Mouse (Mus musculus) lung, postnatal 0 days (tissue): ENCODE results near the gene Dus3l. TPM values are rescaled to one million over a fixed set of nuclear protein-coding genes. Genes with fewer than 3 reads are reported as not detected.

Experiments used
- ATAC-seq: fragments of 200-750 bp; cut with Nextera tagmentation; 2 replicates; pipeline ENCODE4 v1.8.0; 2017; ENCODE audit warnings: moderate library complexity
- DNase-seq: peaks from one replicate; pipeline ENCODE4 v3.0.0-alpha.2; 2016; ENCODE audit warnings: low spot score
- H3K27ac ChIP-seq: fragments of 300-500 bp; sonication (generic); 2 replicates; pipeline ENCODE4 v1.5.1; 2014; ENCODE audit warnings: antibody characterized with exemption, mild to moderate bottlenecking, low read length, mixed read lengths
- H3K27me3 ChIP-seq: fragments of 300-500 bp; sonication (generic); replicated peaks from 2 replicates; pipeline ENCODE4 v1.6.1; 2014; ENCODE audit warnings: low read length, mixed read lengths; ENCODE audit not compliant: insufficient read depth
- H3K36me3 ChIP-seq: fragments of 300-500 bp; sonication (generic); 2 replicates; pipeline ENCODE4 v1.6.1; 2014; ENCODE audit warnings: low read length, mixed read lengths; ENCODE audit not compliant: insufficient read depth
- H3K4me1 ChIP-seq: fragments of 300-500 bp; sonication (generic); 2 replicates; pipeline ENCODE4 v1.6.1; 2014; ENCODE audit warnings: antibody characterized with exemption, low read depth, low read length, mixed read lengths; ENCODE audit not compliant: insufficient read depth
- H3K4me2 ChIP-seq: fragments of 300-500 bp; sonication (generic); replicated peaks from 2 replicates; pipeline ENCODE4 v1.6.1; 2014; ENCODE audit warnings: low read depth, mild to moderate bottlenecking, low read length, moderate library complexity, mixed read lengths
- H3K4me3 ChIP-seq: fragments of 300-500 bp; sonication (generic); 2 replicates; pipeline ENCODE4 v1.5.1; 2014; ENCODE audit warnings: low read depth, low read length
- H3K9ac ChIP-seq: fragments of 300-500 bp; sonication (generic); replicated peaks from 2 replicates; pipeline ENCODE4 v1.6.1; 2014; ENCODE audit warnings: low read depth, mild to moderate bottlenecking
- H3K9me3 ChIP-seq: fragments of 300-500 bp; sonication (generic); 2 replicates; pipeline ENCODE4 v1.6.1; 2016; ENCODE audit warnings: low read length, mixed read lengths
- CTCF ChIP-seq: IDR thresholded peaks from 2 replicates; pipeline ENCODE4 v1.5.1; 2016; ENCODE audit warnings: antibody characterized with exemption, mild to moderate bottlenecking
- EP300 ChIP-seq: IDR thresholded peaks from 2 replicates; pipeline ENCODE4 v1.6.1; 2016; ENCODE audit warnings: antibody characterized with exemption, mild to moderate bottlenecking, control low read depth
- WGBS: fragments of 180-500 bp; shearing (Covaris S2); extraction: QIAGEN DNeasy Blood & Tissue Kit; methylation state at CpG from one replicate; pipeline ENCODE4 v1.1.7; 2014; 5-methylcytosine and 5-hydroxymethylcytosine counted together
- polyA plus RNA-seq: library from polyadenylated mRNA; unstranded; fragments of >200 nt; fragmentation: Nextera tagmentation; extraction: Ambion mirVana; gene quantifications from 2 replicates; pipeline ENCODE4 v1.2.1, GENCODE M21; 2015

Gene Dus3l
- polyA plus RNA-seq, 1 experiment from 2014 or later = 29.7 TPM

GRCm38 (mm10) chr17:56758132-56758531, 6.4 kb upstream of the Dus3l start:
- H3K9ac ChIP-seq = no peak overlapping the region
- H3K9me3 ChIP-seq = no peaks in the 10 kb centered on the region
- DNase-seq = peak; percentile 87
- H3K27me3 ChIP-seq = peaks cover 24% of the 10 kb centered on the region
- 5% methylated on average over 12 of the region's 12 CpGs for WGBS
- H3K4me2 ChIP-seq = peak overlapping the region; percentile 100; the same call in 1 of the 2 replicates
- ATAC-seq = peak; percentile 54
- peaks cover 8% of the 10 kb centered on the region; the same call in 1 of the 2 replicates for H3K4me1 ChIP-seq
- TF ChIP-seq CTCF = peak; percentile 68
- no peak for TF ChIP-seq EP300
- H3K4me3 ChIP-seq = no peak overlapping the region
- H3K36me3 ChIP-seq = no peaks in the 10 kb centered on the region
- H3K27ac ChIP-seq = no peak overlapping the region

GRCm38 (mm10) chr17:56759261-56759660, 5.3 kb upstream of the Dus3l start:
- Histone ChIP-seq H3K9me3 (no peaks in the 10 kb centered on the region), H3K4me3 (no peak overlapping the region), H3K36me3 (no peaks in the 10 kb centered on the region), H3K27me3 (peaks cover 15% of the 10 kb centered on the region), H3K9ac (no peak overlapping the region), H3K4me2 (no peak overlapping the region), H3K4me1 (peaks cover 9% of the 10 kb centered on the region; the same call in 1 of the 2 replicates), H3K27ac (no peak overlapping the region)
- DNase-seq (no peak), ATAC-seq (no peak)
- TF ChIP-seq CTCF = no peak
- TF ChIP-seq EP300 = no peak
- 41% methylated on average over 7 of the region's 7 CpGs for WGBS

GRCm38 (mm10) chr17:56761077-56761476, 3.5 kb upstream of the Dus3l start:
- TF ChIP-seq EP300 (no peak), CTCF (no peak)
- Histone ChIP-seq H3K9ac (no peak overlapping the region), H3K4me1 (peaks cover 9% of the 10 kb centered on the region; the same call in 1 of the 2 replicates), H3K9me3 (no peaks in the 10 kb centered on the region), H3K27me3 (peaks cover 12% of the 10 kb centered on the region), H3K36me3 (no peaks in the 10 kb centered on the region), H3K27ac (no peak overlapping the region), H3K4me3 (no peak overlapping the region), H3K4me2 (no peak overlapping the region)
- ATAC-seq (no peak), DNase-seq (no peak)
- 50% methylated on average over 3 of the region's 3 CpGs for WGBS

- DNase-seq (peak; percentile 93), ATAC-seq (peak; percentile 18)
- 0% methylated on average over 23 of the region's 28 CpGs for WGBS
These were observed 2.6 kb upstream of the Dus3l start for GRCm38 (mm10) chr17:56761991-56762410.

GRCm38 (mm10) chr17:56762769-56763731, 1.5 kb upstream of the Dus3l start:
- ATAC-seq = no peak
- peak; percentile 70 for DNase-seq
- H3K4me3 ChIP-seq = no peak overlapping the region
- TF ChIP-seq EP300 (no peak), CTCF (peak; percentile 100)
- H3K4me1 ChIP-seq = peaks cover 6% of the 10 kb centered on the region; the same call in 1 of the 2 replicates
- no peaks in the 10 kb centered on the region for H3K36me3 ChIP-seq
- H3K27ac ChIP-seq = no peak overlapping the region
- H3K4me2 ChIP-seq = no peak overlapping the region
- H3K9me3 ChIP-seq = no peaks in the 10 kb centered on the region
- no peaks in the 10 kb centered on the region for H3K27me3 ChIP-seq
- H3K9ac ChIP-seq = 0 out of 2 replicates have a peak overlapping the region, but pooled peaks have one; percentile 43
- 48% methylated on average over 27 of the region's 27 CpGs for WGBS

More at GRCm38 (mm10) chr17:56761991-56762410, 2.6 kb upstream of the Dus3l start:
- H3K4me3 ChIP-seq = peak overlapping the region; percentile 38
- H3K9me3 ChIP-seq = no peaks in the 10 kb centered on the region
- peak overlapping the region; percentile 72 for H3K4me2 ChIP-seq
- H3K27ac ChIP-seq = peak overlapping the region; percentile 29; the same call in 1 of the 2 replicates
- no peak for TF ChIP-seq EP300
- no peak for TF ChIP-seq CTCF
- no peaks in the 10 kb centered on the region for H3K36me3 ChIP-seq
- H3K4me1 ChIP-seq = peaks cover 9% of the 10 kb centered on the region; the same call in 1 of the 2 replicates
- peaks cover 3% of the 10 kb centered on the region; the same call in 1 of the 2 replicates for H3K27me3 ChIP-seq
- H3K9ac ChIP-seq = 0 out of 2 replicates have a peak overlapping the region, but pooled peaks have one; percentile 43

- Histone ChIP-seq H3K36me3 (no peaks in the 10 kb centered on the region; the same call in 1 of the 2 replicates), H3K27me3 (no peaks in the 10 kb centered on the region), H3K9me3 (no peaks in the 10 kb centered on the region), H3K4me2 (peak overlapping the region; percentile 57; the same call in 1 of the 2 replicates), H3K4me3 (peak overlapping the region; percentile 82), H3K4me1 (peaks cover 3% of the 10 kb centered on the region; the same call in 1 of the 2 replicates), H3K9ac (no peak overlapping the region), H3K27ac (no peak overlapping the region)
- no peak for TF ChIP-seq CTCF
- TF ChIP-seq EP300 = no peak
- 72% methylated on average over 8 of the region's 8 CpGs for WGBS
- ATAC-seq (no peak), DNase-seq (no peak)
These were observed 761 bp upstream of the Dus3l start for GRCm38 (mm10) chr17:56763741-56764250.
